Mouse (Mus musculus) adrenal gland, postnatal 10 days (tissue): ENCODE data around the gene Svopl. TPM values are rescaled to one million over a fixed set of nuclear protein-coding genes. Genes with fewer than 3 reads are reported as not detected.

Source experiments
- DNase-seq: peaks from one replicate; pipeline ENCODE4 v3.0.0; 2021; ENCODE audit warnings: mixed read lengths
- long read RNA-seq, 2 experiments: library from polyadenylated mRNA; stranded (forward); transcript quantifications; one replicate each; pipeline ENCODE4 v2.0.0; 2021
- total RNA-seq, 2 experiments: library from RNA; stranded (reverse); gene quantifications; 2 replicates each; pipeline ENCODE4 v1.2.3; 2021

Gene Svopl
- 1 to 10 TPM; 1.9 to 3.4 TPM for total RNA-seq
- long read RNA-seq, experiment 1, partial matches to known transcripts, result 3 of 4 reads
- long read RNA-seq, experiment 1, other reads (novel, unspliced or antisense), result 1 of 4 reads
- long read RNA-seq, experiment 2, partial matches to known transcripts, result 3 of 3 reads
- long read RNA-seq, experiment 2, other reads (novel, unspliced or antisense), result 0 of 3 reads

DNA sequence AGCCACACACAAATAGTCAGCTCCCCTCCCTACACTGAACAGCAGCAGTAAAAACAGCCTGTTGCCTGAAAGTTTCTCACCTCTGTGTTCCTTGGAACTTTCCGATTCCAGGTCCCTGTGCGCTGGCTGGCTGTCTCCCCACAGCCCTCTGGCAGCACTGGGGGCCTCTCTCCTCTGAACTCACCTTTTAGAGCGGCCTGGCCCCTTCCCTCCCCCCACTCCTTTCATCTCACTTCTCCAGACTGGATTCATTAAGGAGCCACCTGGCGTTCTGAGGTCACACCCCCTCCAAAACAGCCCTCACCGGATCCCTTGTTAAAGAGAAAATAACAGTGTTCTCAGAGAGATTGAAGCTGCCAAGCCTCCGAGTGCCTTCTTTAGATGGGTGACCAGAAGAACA lies at the start of gene Svopl:
Gene Svopl (minus strand): TSS at position 159 of the 400 bp plus-strand sequence.
- DNase-seq, result peak; percentile 19

DNA sequence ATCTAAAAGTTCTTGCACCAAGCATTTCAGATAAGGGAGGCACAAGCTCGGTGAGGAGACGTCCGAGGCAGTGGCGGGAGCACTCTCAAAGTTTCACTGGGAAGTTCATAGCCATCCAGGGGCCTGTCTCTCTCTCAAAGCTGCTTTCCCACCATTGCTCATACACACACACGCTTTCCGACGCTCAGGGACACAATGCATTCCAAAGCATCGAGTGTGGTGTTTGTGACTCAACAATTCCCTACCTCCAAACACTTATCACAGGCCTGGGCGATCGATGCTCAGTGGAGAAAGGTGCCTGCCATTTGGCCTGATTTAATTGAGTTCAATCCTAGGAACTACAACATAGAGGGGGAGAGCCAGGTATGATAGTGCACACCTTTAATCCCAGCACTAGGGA lies 47.9 kb upstream of the Svopl start:
- DNase-seq, result no peak

DNA sequence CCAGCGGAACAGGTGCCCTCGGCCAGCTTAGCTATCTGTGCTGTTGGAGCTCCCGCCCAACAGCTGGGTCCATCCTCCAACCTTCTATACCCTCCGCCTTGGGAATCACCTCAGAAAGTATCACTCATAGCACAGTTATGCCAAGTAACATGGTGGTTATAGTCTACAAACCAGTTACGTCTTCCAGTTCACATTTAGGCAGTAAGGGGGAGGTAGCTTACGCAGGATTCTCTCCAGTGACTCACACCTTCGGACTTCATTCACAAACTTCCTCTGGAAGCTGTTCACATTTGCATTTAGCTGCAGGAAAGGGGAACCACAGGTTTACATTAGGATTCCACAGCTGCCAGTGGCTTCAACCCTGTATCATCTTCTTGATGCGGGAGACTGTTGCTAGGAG lies 45.7 kb upstream of the Svopl start:
- no peak for DNase-seq

DNA sequence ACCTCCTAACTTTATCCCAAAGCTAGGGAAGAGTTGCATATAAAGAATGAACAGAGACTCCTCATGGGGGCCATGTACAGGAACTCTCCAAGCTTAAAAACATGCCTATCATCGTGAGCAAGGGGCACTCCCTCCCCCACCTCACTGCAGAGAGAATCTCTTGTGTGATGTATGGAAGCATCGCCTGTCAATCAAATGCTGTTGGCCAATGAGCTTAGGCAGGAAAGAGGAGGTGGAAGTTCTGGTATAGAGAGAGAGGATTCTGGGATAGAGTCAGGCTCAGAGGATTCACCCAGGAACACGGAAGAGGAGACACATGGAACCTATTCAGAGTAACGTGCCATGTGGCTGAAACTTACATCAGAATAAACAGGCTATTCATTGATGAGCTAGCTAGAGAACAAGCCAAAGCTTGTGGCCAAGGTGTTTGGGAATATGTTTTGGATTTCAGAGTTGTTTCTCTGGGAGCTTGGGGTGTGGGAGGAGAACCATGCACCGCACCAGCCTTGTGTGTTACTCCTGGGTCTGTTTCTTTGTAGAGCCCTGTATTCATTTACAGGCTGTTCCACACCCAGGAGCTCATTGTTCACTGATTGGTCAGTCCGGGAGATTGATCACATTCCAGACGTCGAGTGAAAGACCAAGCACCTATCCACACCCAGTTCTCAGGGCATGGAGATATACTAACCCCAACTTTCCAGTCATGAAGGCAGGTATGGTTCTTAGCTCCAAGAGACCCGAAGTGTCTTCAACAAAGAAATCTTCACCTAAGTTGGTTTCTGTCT lies 40.6 kb upstream of the Svopl start:
- no peak for DNase-seq

DNA sequence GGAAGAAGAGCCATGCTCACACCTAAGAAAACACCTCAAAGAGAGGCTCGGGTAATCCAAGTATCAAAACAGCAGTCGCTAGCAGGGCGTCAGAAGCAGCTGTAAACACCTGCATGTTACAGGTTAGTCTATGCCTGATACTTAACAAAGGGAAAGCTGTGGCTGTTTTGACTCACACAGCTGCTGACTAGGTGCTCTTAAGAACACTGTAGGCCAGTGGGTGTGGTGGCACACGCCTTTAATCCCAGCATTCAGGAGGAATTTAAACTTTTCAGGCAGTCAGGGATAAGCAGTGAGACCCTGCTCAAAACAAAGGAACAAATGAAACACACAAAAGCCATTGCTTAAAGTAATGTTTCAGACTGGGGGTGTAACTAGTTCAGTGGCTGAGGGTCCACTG lies 36.4 kb upstream of the Svopl start:
- DNase-seq, result no peak

DNA sequence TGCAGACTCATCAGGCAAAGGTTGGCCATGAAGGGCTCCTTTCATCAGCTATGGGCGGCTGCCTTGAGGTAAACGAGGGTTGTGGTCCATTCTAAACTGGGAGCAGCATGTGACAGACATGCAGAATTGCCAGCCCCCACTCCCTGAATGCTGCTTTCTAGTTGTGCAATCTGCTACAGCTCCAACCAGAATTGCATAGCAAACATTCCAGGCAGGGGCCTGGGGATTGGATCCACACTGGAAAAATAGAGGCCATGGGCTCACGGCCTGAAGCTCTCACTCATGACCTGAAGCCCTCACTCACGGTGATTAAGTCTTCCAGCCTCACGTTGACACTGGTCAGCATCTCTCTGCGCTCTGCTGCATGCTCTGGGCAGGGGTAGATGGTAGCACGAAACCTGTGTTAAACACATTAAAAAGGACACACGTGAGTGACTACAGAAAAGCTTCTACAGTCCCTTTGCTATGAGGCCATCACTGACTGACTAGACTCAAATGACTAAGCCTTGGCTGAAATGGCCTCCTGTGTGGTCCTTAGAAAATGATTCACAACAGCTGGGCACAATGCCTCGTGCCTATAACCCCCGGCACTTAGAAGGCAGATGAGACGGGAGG lies 35.0 kb upstream of the Svopl start:
- no peak for DNase-seq

DNA sequence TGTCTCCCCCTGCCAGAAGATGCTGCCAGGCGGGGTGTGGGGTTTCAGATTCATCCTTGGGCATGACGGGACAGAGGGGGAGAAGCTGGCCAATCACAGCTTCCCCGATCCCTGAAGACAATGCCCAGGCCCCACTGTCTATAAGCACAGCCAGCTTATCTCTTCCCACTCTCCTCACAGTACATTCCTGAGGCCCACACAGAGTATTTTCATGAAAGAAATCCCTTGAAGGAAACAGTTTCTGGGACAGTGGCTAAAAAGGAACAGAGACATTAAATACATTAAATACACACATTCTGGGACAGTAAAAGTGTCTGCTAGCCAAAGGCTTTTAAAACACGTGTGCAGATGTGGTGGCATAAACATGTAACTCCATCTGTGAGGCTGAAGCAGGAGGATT lies 33.6 kb upstream of the Svopl start:
- no peak for DNase-seq

DNA sequence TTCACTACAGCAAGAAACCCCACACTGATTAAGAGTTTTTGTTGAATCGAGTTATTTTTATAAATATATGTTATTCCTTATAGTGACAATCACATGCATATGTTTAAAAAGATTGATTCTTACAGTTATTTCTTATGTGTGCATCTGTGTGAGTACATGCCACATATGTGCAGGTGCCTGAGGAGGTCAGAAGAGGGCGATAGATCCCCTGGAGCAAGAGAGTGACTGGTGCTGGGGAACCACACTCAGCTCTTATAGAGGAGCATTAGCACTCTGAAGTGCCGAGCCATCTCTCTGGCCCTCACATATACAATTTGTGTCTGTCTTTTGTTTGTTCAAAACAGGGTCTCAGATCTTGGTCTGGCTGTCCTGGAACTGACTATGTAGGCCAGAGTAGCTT lies 26.8 kb upstream of the Svopl start:
- DNase-seq, result no peak

DNA sequence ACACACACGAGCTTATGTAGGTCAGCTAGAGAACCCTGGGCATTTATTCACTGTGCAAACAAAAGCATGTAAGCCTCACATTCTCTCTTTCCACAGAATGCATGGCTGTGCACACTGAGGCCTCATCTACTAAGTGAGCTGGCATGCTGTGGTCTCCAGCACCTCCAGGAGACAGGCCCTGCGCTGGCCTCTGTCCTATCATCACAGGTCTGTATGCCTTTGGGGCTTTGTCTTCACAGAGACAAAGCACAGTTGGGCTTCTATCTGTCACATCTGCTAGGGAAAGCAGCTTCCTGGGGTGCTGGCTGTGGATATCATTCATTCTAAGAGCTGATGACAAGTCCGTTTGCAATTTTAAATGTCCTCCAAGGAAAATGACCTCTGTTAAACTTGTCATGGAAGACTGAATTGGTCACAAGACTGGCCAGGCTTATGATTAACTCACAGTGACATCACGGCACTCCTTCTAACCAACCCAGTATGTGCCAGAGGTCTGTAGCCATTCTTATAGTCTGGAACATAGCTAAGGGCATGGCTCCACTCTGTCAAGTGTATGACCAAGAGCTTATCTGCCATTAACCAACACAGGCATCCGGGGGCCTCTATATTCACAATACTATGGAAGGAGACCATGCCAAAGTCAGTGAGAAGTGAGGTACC lies 25.5 kb upstream of the Svopl start:
- DNase-seq, result no peak

DNA sequence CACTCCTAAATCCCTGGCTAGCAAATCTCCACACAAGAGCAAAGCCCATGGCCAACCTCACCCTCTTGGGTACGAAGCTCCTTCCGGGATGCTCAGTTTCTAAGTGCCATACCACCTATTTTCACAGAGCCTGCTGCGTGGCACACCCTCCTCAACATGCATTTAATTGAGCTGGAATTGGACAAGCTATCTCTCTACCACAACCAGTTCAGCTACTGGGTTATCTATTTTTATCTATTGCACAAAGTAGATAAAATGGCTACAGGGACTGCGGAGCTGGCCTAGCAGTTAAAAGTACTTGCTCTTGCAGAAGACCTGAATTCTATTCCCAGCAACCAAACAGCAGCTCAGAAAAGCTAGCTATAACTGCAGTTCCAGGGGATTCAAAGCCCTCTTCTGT lies 24.5 kb upstream of the Svopl start:
- DNase-seq, result no peak

DNA sequence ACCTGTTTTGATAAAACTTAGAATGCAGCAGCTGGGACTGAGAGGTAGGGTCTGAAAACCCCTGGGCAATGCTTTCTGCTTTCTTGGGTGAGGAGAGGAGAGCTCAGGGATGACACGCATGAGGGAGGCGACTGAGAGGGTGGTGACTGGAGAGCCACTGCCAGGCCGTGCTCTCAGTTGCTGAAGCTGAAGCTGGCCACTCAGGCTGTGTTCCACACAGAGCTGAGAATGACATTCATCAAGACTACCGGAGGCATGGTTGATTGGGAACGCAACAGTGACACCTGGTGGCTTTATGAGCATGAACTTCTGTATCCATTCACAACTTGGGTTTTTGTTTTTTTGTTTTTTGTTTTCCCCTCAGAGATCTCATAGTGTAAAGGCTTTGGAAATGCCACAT lies 19.4 kb upstream of the Svopl start:
- DNase-seq, result peak; percentile 68

DNA sequence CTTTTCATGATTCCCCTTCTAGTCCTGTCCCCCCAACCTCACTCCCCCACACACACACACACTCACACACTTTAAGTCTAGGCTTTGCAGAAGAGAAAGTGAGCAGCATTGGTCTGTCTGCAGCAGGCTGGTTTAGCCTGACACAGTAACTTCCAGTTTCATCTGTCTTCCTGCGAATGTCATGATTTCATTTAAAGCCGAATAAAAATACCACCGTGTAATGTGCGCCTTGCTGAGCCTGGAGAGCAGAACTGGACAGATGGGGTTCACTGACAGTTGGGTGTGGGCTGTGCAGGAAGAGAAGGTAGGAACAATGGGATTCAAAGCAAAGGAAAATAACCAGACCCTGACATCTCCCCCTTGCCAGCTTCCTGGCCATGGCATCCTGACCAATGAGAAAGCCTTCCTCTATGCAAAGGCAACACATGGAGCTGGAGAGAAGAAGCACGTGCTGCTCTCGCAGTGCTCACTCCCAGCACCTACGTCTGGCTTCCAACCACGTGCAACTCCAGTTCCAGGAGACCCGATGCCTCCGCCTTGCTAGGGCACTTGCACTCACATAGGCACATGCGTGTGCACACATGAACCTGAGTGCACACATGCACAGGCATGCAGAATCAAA lies 18.8 kb upstream of the Svopl start:
- DNase-seq, result no peak

DNA sequence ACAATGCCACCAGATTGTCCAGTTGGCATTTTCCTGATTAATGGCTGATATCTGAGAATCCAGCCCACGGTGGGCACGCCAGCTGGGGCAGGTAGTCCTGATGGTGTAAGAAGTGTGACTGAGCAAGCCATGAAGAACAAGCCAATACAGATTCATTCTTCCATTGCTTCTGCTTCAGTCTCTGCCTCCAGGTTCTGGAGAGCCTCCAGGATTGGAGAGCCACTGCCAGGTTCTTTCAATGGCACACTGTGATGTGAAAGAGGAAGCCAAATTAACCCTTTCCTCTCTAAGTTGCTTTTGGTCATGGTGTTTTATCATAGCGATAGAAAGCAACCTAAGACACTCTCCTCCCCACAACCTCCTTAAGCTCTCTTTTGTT lies 18.3 kb upstream of the Svopl start:
- peak; percentile 38 for DNase-seq

DNA sequence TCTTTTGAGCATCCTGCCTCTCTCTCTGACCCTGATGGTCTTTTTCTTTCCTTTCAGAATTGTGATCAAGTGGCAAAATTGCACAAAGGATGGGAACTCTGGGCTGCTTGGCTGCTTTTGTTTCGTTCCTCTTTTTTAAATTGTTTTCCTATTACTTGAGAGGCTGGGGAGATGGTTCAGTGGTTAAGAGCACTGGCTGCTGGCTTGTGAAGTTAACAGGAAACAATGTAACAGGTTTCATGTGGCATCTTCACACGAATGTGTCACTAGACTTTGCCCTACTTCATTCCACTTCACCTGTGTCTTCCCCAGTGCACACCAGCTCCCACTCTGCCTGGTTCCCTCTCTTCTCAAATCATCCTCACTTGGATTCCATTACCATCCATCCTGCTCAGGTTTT lies 17.8 kb upstream of the Svopl start:
- no peak for DNase-seq

DNA sequence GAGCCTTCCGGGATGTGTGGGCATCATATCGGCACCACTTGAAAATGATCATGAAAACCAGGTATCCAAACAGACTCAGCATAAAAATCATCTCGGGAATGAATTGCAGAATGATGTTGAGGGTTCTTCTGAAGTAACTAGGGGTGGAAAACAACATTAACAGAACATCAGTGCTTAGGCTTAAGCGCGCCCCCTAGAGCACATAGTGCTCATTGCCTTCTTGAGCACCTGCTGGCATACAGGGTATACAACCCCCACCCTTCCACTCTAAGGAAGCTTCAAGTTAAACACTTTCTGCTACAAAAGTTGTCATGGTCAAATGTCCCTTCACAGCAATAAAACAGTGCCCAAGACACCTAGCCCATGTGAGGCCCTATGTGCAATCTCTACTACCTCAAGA lies 12.0 kb upstream of the Svopl start:
- peak; percentile 13 for DNase-seq

DNA sequence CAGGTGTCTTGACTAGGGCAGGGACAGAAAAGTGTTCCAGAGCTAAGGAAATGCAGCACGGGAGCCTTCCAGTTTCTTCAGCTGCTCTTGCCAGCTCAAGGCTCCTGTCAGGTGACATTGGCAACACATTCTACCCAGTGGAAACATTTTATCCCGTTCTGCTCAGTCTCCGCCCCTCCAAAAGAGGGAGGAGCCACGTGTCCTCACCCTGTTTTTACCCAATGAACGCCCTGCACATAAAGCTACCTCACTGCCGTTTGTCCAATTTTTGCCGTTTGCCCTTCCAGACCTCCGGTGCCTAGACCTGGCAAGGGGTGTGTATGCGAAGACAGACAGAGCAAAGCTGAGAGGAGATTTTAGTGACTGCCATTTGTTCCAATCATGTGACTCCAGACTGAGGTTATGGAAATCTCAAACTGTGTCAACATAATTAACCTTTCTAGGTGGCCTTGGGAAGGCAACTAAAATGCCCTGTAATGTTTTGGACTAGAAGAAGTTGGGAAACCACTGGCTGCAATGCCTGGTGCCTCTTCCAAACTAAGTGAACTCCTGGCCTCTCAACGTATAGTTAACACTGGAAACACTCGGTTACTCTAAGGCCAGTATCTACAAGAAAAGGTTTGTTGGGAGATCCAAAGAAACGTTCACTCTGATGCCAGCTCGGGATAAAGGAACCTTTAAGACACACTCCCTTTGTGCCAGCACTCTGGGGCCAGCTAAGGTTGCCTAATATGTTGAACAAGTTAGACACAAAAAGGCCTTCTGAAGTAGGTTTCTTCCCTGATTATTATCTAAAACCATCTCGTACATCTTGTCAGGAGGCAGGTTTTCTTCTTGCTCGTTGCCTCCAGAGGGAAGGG lies 8.9 kb upstream of the Svopl start:
- DNase-seq, result peak; percentile 42

DNA sequence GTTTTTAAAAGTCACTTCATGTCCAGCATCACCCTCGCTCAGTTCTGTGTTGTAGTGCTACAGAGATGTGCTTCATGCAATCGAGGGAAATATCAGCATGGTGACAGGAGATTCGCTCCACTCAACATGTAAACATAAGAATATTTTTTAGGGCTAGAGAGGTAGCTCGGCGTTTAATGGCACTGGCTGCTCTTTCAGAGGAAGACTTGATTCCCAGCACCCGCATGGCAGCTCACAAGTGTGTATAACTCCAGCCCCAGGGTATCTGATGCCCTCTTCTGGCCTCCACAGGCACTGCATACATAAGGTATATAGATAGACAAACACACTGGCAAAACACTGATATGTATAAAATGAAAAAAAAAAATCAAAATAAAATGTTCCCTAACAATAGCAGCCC lies 2.8 kb upstream of the Svopl start:
- no peak for DNase-seq

DNA sequence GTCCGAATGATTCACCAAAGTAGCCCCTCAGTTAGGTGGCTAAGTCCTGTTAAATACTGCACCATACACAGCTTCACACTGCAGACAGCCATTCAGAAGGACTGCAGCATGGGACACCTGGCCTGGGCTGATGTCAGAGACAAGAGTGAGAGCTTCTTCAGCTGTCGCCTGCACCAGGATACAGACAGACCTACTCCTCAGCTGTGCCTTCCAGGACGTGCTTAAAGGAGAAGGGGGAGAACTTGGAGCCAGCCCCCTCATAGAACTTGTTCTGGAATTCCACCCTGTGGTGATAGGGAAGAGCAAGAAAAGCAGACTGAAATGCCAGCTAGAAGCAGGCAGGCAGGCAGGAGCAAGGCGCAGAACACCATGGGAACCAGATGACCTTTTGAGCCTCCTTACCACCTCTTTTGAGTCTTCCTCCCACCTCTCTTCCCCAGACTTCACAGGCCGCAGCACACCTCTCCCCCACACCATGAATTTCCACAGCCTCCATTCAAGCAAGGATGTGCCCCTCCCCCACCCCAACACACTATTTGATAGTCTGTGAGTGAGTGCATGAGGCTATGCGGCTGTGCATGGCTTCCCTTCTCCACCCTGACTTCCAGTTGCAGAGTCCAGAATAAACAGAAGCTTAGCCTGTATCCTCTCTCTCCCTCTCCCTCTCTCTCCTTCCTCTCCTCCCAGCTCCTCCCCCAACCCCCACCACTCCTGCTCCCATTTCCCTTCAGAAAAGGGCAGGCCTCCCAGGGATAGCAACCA lies 2.2 kb upstream of the Svopl start:
- no peak for DNase-seq

DNA sequence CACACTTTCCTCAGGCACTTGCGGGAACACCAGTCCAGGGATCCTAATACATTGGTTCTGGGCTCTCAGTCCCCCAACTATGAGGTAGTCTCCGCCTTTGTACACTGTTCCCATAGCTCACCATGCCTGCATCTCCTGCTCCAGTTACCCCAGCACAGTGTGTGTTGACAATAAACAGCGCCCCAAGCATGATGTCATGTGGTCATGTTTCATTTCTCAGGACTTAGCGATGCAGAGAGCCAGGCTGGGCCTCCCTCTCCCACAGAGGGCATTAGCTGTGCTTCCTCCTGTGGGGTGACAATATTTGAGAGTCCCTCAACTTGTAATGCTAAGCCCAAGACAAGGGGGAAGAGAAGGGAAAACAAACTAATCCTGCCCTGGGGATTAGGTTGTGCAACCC lies 1.2 kb upstream of the Svopl start:
- peak; percentile 23 for DNase-seq

DNA sequence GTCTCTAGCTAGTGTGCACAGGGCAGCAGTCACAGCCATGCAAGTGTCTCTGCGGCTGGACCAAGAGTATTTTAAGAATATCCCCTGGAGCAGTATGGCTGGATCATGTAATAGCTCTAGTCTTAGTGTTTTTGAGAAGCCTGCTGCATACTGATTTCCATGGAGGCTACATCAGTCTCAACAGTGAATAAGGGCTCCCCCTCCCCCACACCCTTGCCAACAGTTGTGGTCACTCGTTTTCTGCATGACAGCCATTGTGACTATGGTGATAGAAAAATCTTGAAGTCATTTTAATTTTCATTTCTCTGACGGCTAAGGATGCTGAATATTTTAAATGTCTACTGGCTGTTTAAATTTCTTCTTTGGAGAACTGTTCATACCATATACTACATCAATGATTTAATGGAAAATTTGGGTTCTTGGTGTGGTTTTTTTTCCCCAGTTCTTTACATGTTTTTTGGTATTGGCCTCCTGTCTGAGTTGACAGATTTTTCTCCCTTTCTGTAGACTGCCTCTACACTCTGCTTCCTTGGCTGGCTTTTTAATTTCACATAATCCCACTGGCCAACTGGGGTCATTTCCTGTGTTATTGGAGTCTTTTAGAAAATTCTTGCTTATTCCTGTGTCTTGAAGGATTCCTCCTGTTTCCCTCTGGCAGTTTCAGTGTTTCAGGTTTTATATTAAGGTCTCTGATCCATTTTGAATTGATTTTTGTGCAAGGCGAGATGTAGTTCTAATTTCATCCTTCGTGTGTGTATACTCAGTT lies 13.8 kb downstream of the Svopl start:
- no peak for DNase-seq
